Mouse (Mus musculus): ENCODE results near the gene Lyve1. TPM values are rescaled to one million over a fixed set of nuclear protein-coding genes. Genes with fewer than 3 reads are reported as not detected.

The Lyve1 gene
- total and polyA plus RNA-seq, 3 experiments = not detected

DNA sequence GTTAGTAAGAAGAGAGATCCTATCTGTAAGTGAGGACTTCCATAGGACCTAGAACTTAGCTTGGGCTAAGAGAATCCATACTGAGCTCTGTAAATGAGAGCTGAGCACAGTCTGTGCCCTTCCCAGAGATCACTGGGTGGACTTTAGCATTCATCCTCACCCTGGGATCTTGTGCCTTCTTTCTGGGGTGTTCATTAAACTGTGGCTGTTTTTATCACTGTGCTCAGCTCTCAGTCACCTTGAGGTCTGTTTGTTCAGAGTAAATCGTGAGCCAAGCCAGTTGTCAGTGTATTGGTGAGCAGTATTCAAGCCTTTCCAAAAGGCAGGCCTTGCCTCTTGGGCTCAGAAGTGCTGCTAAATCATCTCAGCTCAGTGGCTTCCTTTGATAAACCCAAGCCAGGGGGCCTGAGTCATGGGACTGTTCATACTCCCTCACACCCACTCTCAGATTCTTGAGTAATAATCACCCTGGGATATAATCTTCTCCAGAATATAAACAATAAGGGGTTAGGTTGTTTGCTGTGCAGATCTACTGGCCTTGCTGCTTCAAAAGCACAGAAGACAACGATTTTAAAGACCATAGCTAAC is 18.8 kb upstream of the Lyve1 start:
- no peaks in the 10 kb centered on the region for H3K79me2 ChIP-seq (ENCODE audit: control insufficient read depth, insufficient read depth, low read length, poor library complexity)
- 0 out of 4 replicates have a peak, but pooled peaks cover 0 to 3% of the 10 kb centered on the region in 2 experiments for H3K4me1 ChIP-seq (ENCODE audit: control insufficient read depth in 1 of 2, insufficient read depth in 2 of 2, low read length in 2 of 2)
- H3K36me3 ChIP-seq (ENCODE audit: control insufficient read depth in 1 of 2, insufficient read depth in 2 of 2, low read length in 2 of 2) = no peaks in the 10 kb centered on the region
- H3K9ac ChIP-seq (ENCODE audit: control insufficient read depth, low read depth, low read length, poor library complexity, severe bottlenecking) = no peak overlapping the region
- TF ChIP-seq POLR2A (IDR thresholded peaks at IDR 0.05; ENCODE audit: control insufficient read depth in 1 of 2, insufficient read depth in 1 of 2, low read depth in 1 of 2, low read length in 2 of 2, poor library complexity in 1 of 2) (no peak), USF2 (IDR thresholded peaks at IDR 0.05; ENCODE audit: borderline replicate concordance in 1 of 2, insufficient read depth in 1 of 2, low read depth in 1 of 2, low read length in 2 of 2) (no peak), TAL1 (IDR thresholded peaks at IDR 0.05; ENCODE audit: low read length) (no peak), KAT2A (conservative IDR thresholded peaks at IDR 0.05; ENCODE audit: low read depth, low read length) (no peak), ELF1 (IDR thresholded peaks at IDR 0.05; ENCODE audit: low read depth, low read length) (no peak), GATA1 (IDR thresholded peaks at IDR 0.05; ENCODE audit: low read depth, low read length) (no peak), MYC (IDR thresholded peaks at IDR 0.05; ENCODE audit: low read depth, low read length) (no peak), MAX (IDR thresholded peaks at IDR 0.05; ENCODE audit: low read length) (no peak), ZNF384 (IDR thresholded peaks at IDR 0.05; ENCODE audit: low read depth, low read length) (no peak), MEF2A (IDR thresholded peaks at IDR 0.05; ENCODE audit: extremely low read depth, insufficient replicate concordance, low read depth, low read length, poor library complexity, severe bottlenecking) (no peak), MYB (IDR thresholded peaks at IDR 0.05; ENCODE audit: low read depth, low read length) (no peak)
- H3K27me3 ChIP-seq (ENCODE audit: control insufficient read depth in 1 of 2, insufficient read depth in 2 of 2, low read length in 2 of 2) = no peaks in the 10 kb centered on the region
- no peaks in the 10 kb centered on the region for H3K9me3 ChIP-seq (replicated peaks; ENCODE audit: insufficient read depth, low read length)
- no peak overlapping the region for H3K4me3 ChIP-seq (ENCODE audit: control insufficient read depth in 1 of 2, insufficient read depth in 1 of 2, low read depth in 2 of 2, low read length in 2 of 2)
- H3K27ac ChIP-seq (ENCODE audit: control insufficient read depth, low read depth, low read length) = no peak overlapping the region
- DNase-seq (ENCODE audit: low read depth, low spot score) = no peak

DNA sequence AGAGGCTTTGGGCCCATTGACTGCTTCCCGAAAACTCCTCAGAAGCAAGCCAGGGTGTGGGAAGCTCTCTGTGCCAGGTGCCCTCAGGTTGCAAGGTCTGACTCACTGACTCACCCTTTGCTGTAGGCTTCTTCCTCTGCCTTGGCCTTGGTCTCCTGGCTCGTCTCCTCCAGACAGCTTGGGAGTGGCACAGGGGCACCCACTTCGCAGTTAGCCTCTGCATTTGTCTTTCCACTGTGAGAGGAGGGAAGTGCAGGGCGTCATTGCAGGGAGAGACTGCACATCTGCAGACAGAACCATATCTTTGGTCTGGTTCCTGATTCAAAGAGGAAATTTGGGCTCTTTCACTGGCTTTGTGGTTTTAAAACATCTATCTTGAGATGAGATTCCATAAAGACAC is 15.0 kb upstream of the Lyve1 start:
- Histone ChIP-seq H3K4me1 (ENCODE audit: control insufficient read depth in 1 of 2, insufficient read depth in 2 of 2, low read length in 2 of 2) (0 out of 4 replicates have a peak, but pooled peaks cover 0 to 3% of the 10 kb centered on the region in 2 experiments), H3K27ac (ENCODE audit: control insufficient read depth, low read depth, low read length) (no peak overlapping the region)

DNA sequence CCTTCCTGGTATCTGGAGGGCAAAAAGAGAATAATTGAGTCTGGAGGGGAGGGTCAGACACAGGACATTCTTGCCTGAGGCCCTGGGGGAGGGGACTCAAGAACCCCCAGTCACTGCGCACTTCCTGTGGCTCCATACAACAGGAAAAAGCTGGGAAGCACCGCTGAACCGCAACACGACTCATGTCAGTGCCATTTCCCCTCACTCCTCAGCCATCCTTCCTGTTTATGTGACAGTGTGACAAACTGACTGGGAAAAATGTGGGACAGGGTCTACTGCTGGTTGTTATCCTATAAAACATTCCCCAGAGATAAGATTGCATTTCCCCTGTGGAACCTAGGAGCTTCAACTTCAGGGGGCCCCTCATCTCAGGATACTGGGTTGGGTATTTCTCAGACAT is 13.9 kb upstream of the Lyve1 start:
- TF ChIP-seq MYC (IDR thresholded peaks at IDR 0.05; ENCODE audit: low read depth, low read length) = no peak
- TF ChIP-seq JUND (IDR thresholded peaks at IDR 0.05; ENCODE audit: low read depth, low read length) = no peak
- TF ChIP-seq POLR2A (IDR thresholded peaks at IDR 0.05; ENCODE audit: control insufficient read depth in 1 of 2, insufficient read depth in 1 of 2, low read depth in 1 of 2, low read length in 2 of 2, poor library complexity in 1 of 2) = no peak
- no peak for TF ChIP-seq CTCF (IDR thresholded peaks at IDR 0.05 in 2 of 3, conservative IDR thresholded peaks at IDR 0.05 in 1 of 3; ENCODE audit: control insufficient read depth in 1 of 3, insufficient read depth in 1 of 3, low read depth in 2 of 3, low read length in 3 of 3, poor library complexity in 1 of 3, severe bottlenecking in 1 of 3)
- TF ChIP-seq ELF1 (IDR thresholded peaks at IDR 0.05; ENCODE audit: low read depth, low read length) = no peak
- no peak for TF ChIP-seq CHD2 (IDR thresholded peaks at IDR 0.05; ENCODE audit: low read length)
- Histone ChIP-seq H3K4me1 (ENCODE audit: control insufficient read depth in 1 of 2, insufficient read depth in 2 of 2, low read length in 2 of 2) (0 out of 4 replicates have a peak, but pooled peaks cover 0 to 3% of the 10 kb centered on the region in 2 experiments), H3K4me3 (ENCODE audit: control insufficient read depth in 1 of 2, insufficient read depth in 1 of 2, low read depth in 2 of 2, low read length in 2 of 2) (no peak overlapping the region), H3K79me2 (ENCODE audit: control insufficient read depth, insufficient read depth, low read length, poor library complexity) (no peaks in the 10 kb centered on the region), H3K9ac (ENCODE audit: control insufficient read depth, low read depth, low read length, poor library complexity, severe bottlenecking) (no peak overlapping the region), H3K9me3 (replicated peaks; ENCODE audit: insufficient read depth, low read length) (no peaks in the 10 kb centered on the region), H3K36me3 (ENCODE audit: control insufficient read depth in 1 of 2, insufficient read depth in 2 of 2, low read length in 2 of 2) (no peaks in the 10 kb centered on the region), H3K27me3 (ENCODE audit: control insufficient read depth in 1 of 2, insufficient read depth in 2 of 2, low read length in 2 of 2) (no peaks in the 10 kb centered on the region), H3K27ac (ENCODE audit: control insufficient read depth, low read depth, low read length) (no peak overlapping the region)
- no peak for DNase-seq (ENCODE audit: low read depth, low spot score)

More for the DNA sequence above, 15.0 kb upstream of the Lyve1 start:
- no peaks in the 10 kb centered on the region for H3K36me3 ChIP-seq (ENCODE audit: control insufficient read depth in 1 of 2, insufficient read depth in 2 of 2, low read length in 2 of 2)
- H3K9me3 ChIP-seq (replicated peaks; ENCODE audit: insufficient read depth, low read length) = no peaks in the 10 kb centered on the region
- TF ChIP-seq NRF1 (IDR thresholded peaks at IDR 0.05; ENCODE audit: insufficient read depth, low read depth, low read length, poor library complexity, severe bottlenecking) (no peak), MEF2A (IDR thresholded peaks at IDR 0.05; ENCODE audit: extremely low read depth, insufficient replicate concordance, low read depth, low read length, poor library complexity, severe bottlenecking) (no peak), MXI1 (IDR thresholded peaks at IDR 0.05; ENCODE audit: low read depth, low read length) (no peak)
- H3K4me3 ChIP-seq (ENCODE audit: control insufficient read depth in 1 of 2, insufficient read depth in 1 of 2, low read depth in 2 of 2, low read length in 2 of 2) = no peak overlapping the region
- H3K27me3 ChIP-seq (ENCODE audit: control insufficient read depth in 1 of 2, insufficient read depth in 2 of 2, low read length in 2 of 2) = no peaks in the 10 kb centered on the region
- DNase-seq (ENCODE audit: low read depth, low spot score) = no peak
- no peak overlapping the region for H3K9ac ChIP-seq (ENCODE audit: control insufficient read depth, low read depth, low read length, poor library complexity, severe bottlenecking)
- no peaks in the 10 kb centered on the region for H3K79me2 ChIP-seq (ENCODE audit: control insufficient read depth, insufficient read depth, low read length, poor library complexity)

All from MEL (cell line).